Mouse (Mus musculus) embryonic facial prominence, embryonic 13.5 days (tissue): ENCODE data around the gene Nrde2. TPM values are rescaled to one million over a fixed set of nuclear protein-coding genes. Genes with fewer than 3 reads are reported as not detected.

Experiments
- ATAC-seq: fragments of 200-750 bp; cut with Nextera tagmentation; 2 replicates; pipeline ENCODE4 v1.8.0; 2017; ENCODE audit warnings: low read depth; ENCODE audit not compliant: insufficient number of reproducible peaks, insufficient read depth, low FRiP score, low TSS enrichment
- H3K27ac ChIP-seq: fragments of 300-500 bp; sonication (generic); 2 replicates; pipeline ENCODE4 v1.5.1; 2015; ENCODE audit warnings: moderate library complexity, mild to moderate bottlenecking, inconsistent platforms
- H3K27me3 ChIP-seq: fragments of 300-500 bp; sonication (generic); 2 replicates; pipeline ENCODE4 v1.6.1; 2015; ENCODE audit warnings: mild to moderate bottlenecking, inconsistent platforms
- H3K36me3 ChIP-seq: fragments of 300-500 bp; sonication (generic); 2 replicates; pipeline ENCODE4 v1.6.1; 2015; ENCODE audit warnings: mild to moderate bottlenecking, inconsistent platforms
- H3K4me1 ChIP-seq: fragments of 300-500 bp; sonication (generic); 2 replicates; pipeline ENCODE4 v1.6.1; 2015; ENCODE audit warnings: inconsistent platforms
- H3K4me2 ChIP-seq: fragments of 300-500 bp; sonication (generic); 2 replicates; pipeline ENCODE4 v1.6.1; 2015; ENCODE audit warnings: moderate library complexity, mild to moderate bottlenecking, inconsistent platforms
- H3K4me3 ChIP-seq: fragments of 300-500 bp; sonication (generic); 2 replicates; pipeline ENCODE4 v1.5.1; 2015; ENCODE audit warnings: mild to moderate bottlenecking, inconsistent platforms
- H3K9ac ChIP-seq: fragments of 300-500 bp; sonication (generic); 2 replicates; pipeline ENCODE4 v1.6.1; 2015; ENCODE audit warnings: mild to moderate bottlenecking, inconsistent platforms
- H3K9me3 ChIP-seq: fragments of 300-500 bp; sonication (generic); 2 replicates; pipeline ENCODE4 v1.6.1; 2016; ENCODE audit warnings: inconsistent platforms
- WGBS: fragments of 180-500 bp; shearing (Covaris S2); methylation state at CpG from one replicate; pipeline ENCODE4 v1.1.7; 2015; ENCODE audit warnings: mixed read lengths; 5-methylcytosine and 5-hydroxymethylcytosine counted together
- polyA plus RNA-seq: library from polyadenylated mRNA; unstranded; fragments of >200 nt; fragmentation: Nextera tagmentation; extraction: Ambion mirVana; gene quantifications from 2 replicates; pipeline ENCODE4 v1.2.1, GENCODE M21; 2015

Gene Nrde2
- polyA plus RNA-seq, 1 experiment from 2014 or later: 14.9 TPM

DNA sequence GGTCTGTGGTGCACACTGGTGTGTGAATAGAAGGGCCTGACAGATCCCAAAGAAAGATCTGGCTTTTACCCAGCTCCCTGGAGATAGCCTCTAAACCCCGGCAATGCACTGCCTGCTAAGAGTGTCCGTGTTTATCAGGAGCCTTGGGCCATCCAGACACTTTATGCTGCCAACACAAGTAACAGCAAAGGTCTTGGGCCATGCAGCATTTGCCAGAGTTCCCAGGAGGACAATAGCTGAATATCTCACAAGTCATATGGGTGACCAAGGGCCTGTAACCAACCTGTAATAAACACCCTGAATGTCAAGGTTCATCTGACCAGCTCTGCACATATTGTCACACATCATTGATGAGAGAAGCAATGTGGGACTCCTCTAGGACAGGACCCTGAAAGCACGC lies 71.4 kb downstream of the Nrde2 start:
- Histone ChIP-seq H3K4me1 (peaks cover 7% of the 10 kb centered on the region; the same call in 1 of the 2 replicates), H3K27ac (no peak overlapping the region), H3K9ac (no peak overlapping the region), H3K36me3 (no peaks in the 10 kb centered on the region), H3K27me3 (no peaks in the 10 kb centered on the region), H3K4me2 (no peak overlapping the region), H3K4me3 (no peak overlapping the region), H3K9me3 (no peaks in the 10 kb centered on the region)
- ATAC-seq: 0 out of 2 replicates have a peak, but pooled peaks have one; percentile 20
- 86% methylated on average over 3 of the region's 3 CpGs for WGBS

DNA sequence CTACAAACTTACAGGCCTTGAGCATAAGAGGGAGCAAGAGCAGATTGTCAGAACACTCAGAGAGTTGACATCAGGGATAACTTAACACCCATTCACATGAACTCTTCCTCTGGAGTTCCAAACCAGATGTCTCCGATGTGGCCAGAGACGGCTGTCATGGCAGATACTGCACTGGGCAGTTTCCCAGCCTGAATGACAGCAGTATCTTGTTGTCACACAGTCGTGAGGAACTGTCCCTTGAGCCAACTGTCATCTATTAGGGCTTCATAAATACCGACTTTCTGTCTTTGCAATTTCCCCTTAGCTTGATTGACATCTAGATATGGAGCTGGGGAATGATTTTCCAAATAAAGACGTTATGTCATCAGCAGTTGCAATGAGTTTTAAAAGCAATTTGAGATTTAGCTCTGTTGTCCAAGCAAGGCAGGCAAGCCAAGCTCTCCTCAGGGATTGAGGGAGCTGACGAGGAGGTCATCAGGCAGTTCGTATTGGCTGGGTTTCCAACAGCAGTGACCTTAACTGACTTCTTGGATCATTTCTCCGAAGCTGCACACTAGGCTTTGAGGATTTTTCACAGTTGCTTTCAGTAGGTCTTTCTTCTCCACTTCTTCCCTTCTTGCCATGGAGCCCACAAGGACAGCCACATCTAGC lies 79.7 kb downstream of the Nrde2 start:
- no peak for ATAC-seq

DNA sequence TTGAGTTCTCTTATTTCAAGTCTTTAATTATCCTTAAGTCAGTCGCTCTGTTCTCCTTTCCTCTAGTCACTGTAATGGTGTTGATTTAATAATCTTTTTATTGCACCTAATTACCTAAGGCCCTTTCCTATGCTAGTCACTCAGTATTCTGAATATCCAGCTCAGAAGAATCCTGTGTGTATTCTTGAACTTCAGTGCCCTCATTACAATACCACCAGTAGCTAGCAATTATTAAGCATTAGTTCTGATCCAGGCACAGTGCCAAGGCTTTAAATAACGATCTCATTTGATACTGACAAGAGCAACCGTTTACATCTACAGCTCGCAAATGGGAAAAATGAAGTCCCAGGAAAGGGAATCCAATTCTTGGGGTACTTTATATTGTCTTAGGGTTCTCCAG lies 83.7 kb downstream of the Nrde2 start:
- no peak overlapping the region for H3K9ac ChIP-seq
- no peak for ATAC-seq
- H3K4me1 ChIP-seq: no peaks in the 10 kb centered on the region
- H3K4me3 ChIP-seq: no peak overlapping the region
- 73% methylated on average over 4 of the region's 4 CpGs for WGBS
- H3K9me3 ChIP-seq: no peaks in the 10 kb centered on the region
- no peak overlapping the region for H3K4me2 ChIP-seq
- no peak overlapping the region for H3K27ac ChIP-seq
- no peaks in the 10 kb centered on the region for H3K36me3 ChIP-seq
- H3K27me3 ChIP-seq: no peaks in the 10 kb centered on the region

More for the DNA sequence above, 79.7 kb downstream of the Nrde2 start:
- H3K4me2 ChIP-seq: no peak overlapping the region
- H3K27ac ChIP-seq: no peak overlapping the region
- H3K9ac ChIP-seq: no peak overlapping the region
- WGBS: 71% methylated on average over 8 of the region's 8 CpGs
- H3K9me3 ChIP-seq: no peaks in the 10 kb centered on the region
- no peaks in the 10 kb centered on the region for H3K27me3 ChIP-seq
- no peak overlapping the region for H3K4me3 ChIP-seq
- H3K4me1 ChIP-seq: peaks cover 3% of the 10 kb centered on the region; the same call in 1 of the 2 replicates
- no peaks in the 10 kb centered on the region for H3K36me3 ChIP-seq

Other genes starting within 250 kb of the Nrde2 start
- 0.84 and 0.94 TPM in 2 replicates for gene Kcnk13, start 195.2 kb downstream of the Nrde2 start, polyA plus RNA-seq
- 256 and 280 TPM in 2 replicates for gene Psmc1, start 49.5 kb downstream of the Nrde2 start, polyA plus RNA-seq
- 1,351 and 1,423 TPM in 2 replicates for gene Calm1, start 39.8 kb upstream of the Nrde2 start, polyA plus RNA-seq